Mouse (Mus musculus) cerebellum, postnatal 4 days (tissue): ENCODE data around the gene Vtcn1.
"Not testable (repeated sequence)": the region's sequence is repeated elsewhere in the genome, so short reads cannot be mapped to it uniquely, and the experiment has no call there.

ENCODE experiments used
- DNase-seq, 2 experiments: peaks; one replicate each; pipeline ENCODE4 v3.0.0; 2022; ENCODE audit warnings: low spot score in 2 of 2, mixed read lengths in 1 of 2

Gene Vtcn1

GRCm38 (mm10) chr3:100825225-100825965, at the start of gene Vtcn1:
TSS of gene Vtcn1 (plus strand) at chr3:100825459.
- DNase-seq: no peak

- no peak for DNase-seq
Measured at GRCm38 (mm10) chr3:100776967-100777366, 48.3 kb upstream of the Vtcn1 start.

- DNase-seq: no peak
Measured at GRCm38 (mm10) chr3:100777568-100777967, 47.7 kb upstream of the Vtcn1 start.

GRCm38 (mm10) chr3:100786076-100786475, 39.2 kb upstream of the Vtcn1 start:
- DNase-seq: no peak

GRCm38 (mm10) chr3:100791670-100792069, 33.6 kb upstream of the Vtcn1 start:
- DNase-seq: no peak

GRCm38 (mm10) chr3:100793345-100793744, 31.9 kb upstream of the Vtcn1 start:
- no peak for DNase-seq

GRCm38 (mm10) chr3:100796571-100796970, 28.7 kb upstream of the Vtcn1 start:
- no peak for DNase-seq

- no peak for DNase-seq
Measured at GRCm38 (mm10) chr3:100797166-100798145, 27.8 kb upstream of the Vtcn1 start.

GRCm38 (mm10) chr3:100798872-100799422, 26.3 kb upstream of the Vtcn1 start:
- DNase-seq: no peak

GRCm38 (mm10) chr3:100804975-100805374, 20.3 kb upstream of the Vtcn1 start:
- no peak for DNase-seq

GRCm38 (mm10) chr3:100805925-100806324, 19.3 kb upstream of the Vtcn1 start:
- no peak for DNase-seq

- DNase-seq: no peak
Measured at GRCm38 (mm10) chr3:100810461-100810860, 14.8 kb upstream of the Vtcn1 start.

- DNase-seq: no peak
Measured at GRCm38 (mm10) chr3:100811836-100812235, 13.4 kb upstream of the Vtcn1 start.

GRCm38 (mm10) chr3:100815490-100815889, 9.8 kb upstream of the Vtcn1 start:
- not testable (repeated sequence) for DNase-seq

- no peak for DNase-seq
Measured at GRCm38 (mm10) chr3:100818709-100819108, 6.5 kb upstream of the Vtcn1 start.

- DNase-seq: no peak
Measured at GRCm38 (mm10) chr3:100819571-100819970, 5.7 kb upstream of the Vtcn1 start.

- no peak for DNase-seq
Measured at GRCm38 (mm10) chr3:100820852-100821251, 4.4 kb upstream of the Vtcn1 start.

- DNase-seq: no peak
Measured at GRCm38 (mm10) chr3:100821276-100821675, 4.0 kb upstream of the Vtcn1 start.

- no peak for DNase-seq
Measured at GRCm38 (mm10) chr3:100843784-100844183, 18.5 kb downstream of the Vtcn1 start.

GRCm38 (mm10) chr3:100844366-100844765, 19.1 kb downstream of the Vtcn1 start:
- DNase-seq: no peak

GRCm38 (mm10) chr3:100848348-100848747, 23.1 kb downstream of the Vtcn1 start:
- DNase-seq: no peak

- DNase-seq: no peak
Measured at GRCm38 (mm10) chr3:100850468-100850867, 25.2 kb downstream of the Vtcn1 start.
